Mouse (Mus musculus): ENCODE results near the gene Fam207a.

The Fam207a gene

GRCm38 (mm10) chr10:77531026-77532019, 15.7 kb upstream of the Fam207a start:
- peak; percentile 46 to 53 for DNase-seq

- DNase-seq = peak; percentile 65
Observed at GRCm38 (mm10) chr10:77530140-77530539, 14.6 kb upstream of the Fam207a start, which contains the start of gene Itgb2. Itgb2 (plus strand) TSS chr10:77530252.

- no peak for DNase-seq
Observed at GRCm38 (mm10) chr10:77528634-77529033, 13.0 kb upstream of the Fam207a start.

- no peak for DNase-seq
Observed at GRCm38 (mm10) chr10:77526488-77526887, 10.9 kb upstream of the Fam207a start.

GRCm38 (mm10) chr10:77523321-77523720, 7.7 kb upstream of the Fam207a start:
- peak in 1 of 2 experiments; percentile 48 for DNase-seq

GRCm38 (mm10) chr10:77522746-77523145, 7.2 kb upstream of the Fam207a start:
- no peak for DNase-seq

- DNase-seq = peak in 1 of 2 experiments; percentile 51
Observed at GRCm38 (mm10) chr10:77522021-77522731, 6.6 kb upstream of the Fam207a start.

- no peak for DNase-seq
Observed at GRCm38 (mm10) chr10:77520497-77520896, 4.9 kb upstream of the Fam207a start.

GRCm38 (mm10) chr10:77519191-77519590, 3.6 kb upstream of the Fam207a start:
- no peak for DNase-seq

- no peak for DNase-seq
Observed at GRCm38 (mm10) chr10:77517801-77518200, 2.2 kb upstream of the Fam207a start.

- DNase-seq = peak; percentile 81 to 82
Observed at GRCm38 (mm10) chr10:77517066-77517620, 1.6 kb upstream of the Fam207a start.

- no peak for DNase-seq
Observed at GRCm38 (mm10) chr10:77516379-77516951, 880 bp upstream of the Fam207a start.

GRCm38 (mm10) chr10:77510225-77510982, 5.2 kb downstream of the Fam207a start:
- DNase-seq = no peak

GRCm38 (mm10) chr10:77509403-77510187, 6.0 kb downstream of the Fam207a start:
- peak; percentile 88 to 91 for DNase-seq

- no peak for DNase-seq
Observed at GRCm38 (mm10) chr10:77508744-77509143, 6.8 kb downstream of the Fam207a start.

- no peak for DNase-seq
Observed at GRCm38 (mm10) chr10:77507779-77508178, 7.8 kb downstream of the Fam207a start.

- peak in 1 of 2 experiments; percentile 77 for DNase-seq
Observed at GRCm38 (mm10) chr10:77506961-77507577, 8.5 kb downstream of the Fam207a start.

GRCm38 (mm10) chr10:77506526-77506925, 9.1 kb downstream of the Fam207a start:
- DNase-seq = no peak

- no peak for DNase-seq
Observed at GRCm38 (mm10) chr10:77504143-77504542, 11.4 kb downstream of the Fam207a start.

Measured in lung, postnatal 4 days (tissue).